Mouse (Mus musculus) gastrocnemius, postnatal 36 days (tissue): ENCODE results near the gene Tmem8. TPM values are rescaled to one million over a fixed set of nuclear protein-coding genes. Genes with fewer than 3 reads are reported as not detected.
"Not testable (repeated sequence)": the region's sequence is repeated elsewhere in the genome, so short reads cannot be mapped to it uniquely, and the experiment has no call there.

Experiments used
- DNase-seq, 2 experiments: peaks; one replicate each; pipeline ENCODE4 v3.0.0; 2022
- intact Hi-C: fragments of 180-260 bp; cut with DNase I; formaldehyde crosslinking; loops from one replicate; pipeline ENCODE4 v1.15.1; 2025
- total RNA-seq, 2 experiments: library from RNA; stranded (reverse); gene quantifications; 2 replicates each; pipeline ENCODE4 v1.2.3; 2021

Gene Tmem8
- total RNA-seq, 2 experiments from 2014 or later = 0.69 to 1.4 TPM

- intact Hi-C loops = no loop called here
- no peak for DNase-seq
Observed at GRCm38 (mm10) chr17:26110156-26110555, 2.9 kb upstream of the Tmem8 start.

GRCm38 (mm10) chr17:26111024-26111423 is 2.1 kb upstream of the Tmem8 start:
- DNase-seq = no peak
- intact Hi-C loops = no loop called here

GRCm38 (mm10) chr17:26111722-26112121 is 1.4 kb upstream of the Tmem8 start:
- no peak for DNase-seq
- intact Hi-C loops = no loop called here

GRCm38 (mm10) chr17:26112751-26113150 is 348 bp upstream of the Tmem8 start:
- DNase-seq = no peak
- intact Hi-C loops = no loop called here

- DNase-seq = no peak
- intact Hi-C loops = no loop called here
Observed at GRCm38 (mm10) chr17:26114061-26114460, 962 bp downstream of the Tmem8 start.

GRCm38 (mm10) chr17:26114461-26114860 is 1.4 kb downstream of the Tmem8 start:
- DNase-seq = not testable (repeated sequence)

GRCm38 (mm10) chr17:26115205-26115898 is 2.3 kb downstream of the Tmem8 start:
- intact Hi-C loops = no loop called here
- no peak for DNase-seq

More at GRCm38 (mm10) chr17:26114461-26114860, 1.4 kb downstream of the Tmem8 start:
- intact Hi-C loops = not testable (repeated sequence)

- intact Hi-C loops = no loop called here
- no peak for DNase-seq
Observed at GRCm38 (mm10) chr17:26115956-26116487, 2.9 kb downstream of the Tmem8 start.

- intact Hi-C loops = no loop called here
- no peak for DNase-seq
Observed at GRCm38 (mm10) chr17:26116503-26117258, 3.6 kb downstream of the Tmem8 start.

- intact Hi-C loops = loop anchor here (5.0 kb wide), 1 partner anchor 122 kb away; the partner anchor contains the start of gene Fam234a
- DNase-seq = peak in 1 of 2 experiments; percentile 31
Observed at GRCm38 (mm10) chr17:26119766-26120710, 6.9 kb downstream of the Tmem8 start.

- intact Hi-C loops = loop anchor here (5.0 kb wide), 1 partner anchor 120 kb away; the partner anchor contains the start of gene Fam234a
- no peak for DNase-seq
Observed at GRCm38 (mm10) chr17:26122431-26123140, 9.5 kb downstream of the Tmem8 start.

GRCm38 (mm10) chr17:26123267-26123684 is 10.2 kb downstream of the Tmem8 start, which contains the start of gene Mrpl28:
Gene Mrpl28 (plus strand): TSS chr17:26123500.
- peak; percentile 81 to 90 for DNase-seq
- intact Hi-C loops = loop anchor here (5.0 kb wide), 1 partner anchor 119 kb away; the partner anchor contains the start of gene Fam234a

- intact Hi-C loops = loop anchor here (5.0 kb wide), 1 partner anchor 118 kb away; the partner anchor contains the start of gene Fam234a
- no peak for DNase-seq
Observed at GRCm38 (mm10) chr17:26124560-26124959, 11.5 kb downstream of the Tmem8 start.

- no peak for DNase-seq
Observed at GRCm38 (mm10) chr17:26125226-26125625, 12.1 kb downstream of the Tmem8 start.

GRCm38 (mm10) chr17:26131062-26131732 is 18.1 kb downstream of the Tmem8 start:
- DNase-seq = no peak
- intact Hi-C loops = no loop called here

More at GRCm38 (mm10) chr17:26125226-26125625, 12.1 kb downstream of the Tmem8 start:
- intact Hi-C loops = no loop called here

- intact Hi-C loops = no loop called here
- no peak for DNase-seq
Observed at GRCm38 (mm10) chr17:26131856-26132853, 19.1 kb downstream of the Tmem8 start.

- intact Hi-C loops = loop anchor here (5.0 kb wide), 1 partner anchor 115 kb away; the partner anchor contains the start of gene Luc7l
- DNase-seq = no peak
Observed at GRCm38 (mm10) chr17:26137106-26137750, 24.1 kb downstream of the Tmem8 start.
